Mouse (Mus musculus) forebrain, postnatal 0 days (tissue): ENCODE data around the gene Lix1l. TPM values are rescaled to one million over a fixed set of nuclear protein-coding genes. Genes with fewer than 3 reads are reported as not detected.
"Not testable (repeated sequence)": the region's sequence is repeated elsewhere in the genome, so short reads cannot be mapped to it uniquely, and the experiment has no call there.

ENCODE experiments used
- ATAC-seq: fragments of 200-750 bp; cut with Nextera tagmentation; 2 replicates; pipeline ENCODE4 v1.8.0; 2017; ENCODE audit warnings: mild to moderate bottlenecking, moderate library complexity
- DNase-seq: peaks from one replicate; pipeline ENCODE4 v3.0.0-alpha.2; 2015
- H3K27ac ChIP-seq: fragments of 300-500 bp; sonication (generic); 2 replicates; pipeline ENCODE4 v1.5.1; 2014; ENCODE audit warnings: low read depth, mild to moderate bottlenecking, antibody characterized with exemption, low read length, moderate library complexity, mixed read lengths
- H3K27me3 ChIP-seq: fragments of 300-500 bp; sonication (generic); 2 replicates; pipeline ENCODE4 v1.6.1; 2014; ENCODE audit warnings: mild to moderate bottlenecking, low read length, mixed read lengths; ENCODE audit not compliant: insufficient read depth
- H3K36me3 ChIP-seq: fragments of 300-500 bp; sonication (generic); 2 replicates; pipeline ENCODE4 v1.6.1; 2014; ENCODE audit warnings: mild to moderate bottlenecking, moderate library complexity; ENCODE audit not compliant: insufficient read depth
- H3K4me1 ChIP-seq: fragments of 300-500 bp; sonication (generic); 2 replicates; pipeline ENCODE4 v1.6.1; 2014; ENCODE audit warnings: antibody characterized with exemption; ENCODE audit not compliant: insufficient read depth
- H3K4me2 ChIP-seq: fragments of 300-500 bp; sonication (generic); 2 replicates; pipeline ENCODE4 v1.6.1; 2014; ENCODE audit warnings: low read depth, mild to moderate bottlenecking, moderate library complexity
- H3K4me3 ChIP-seq: fragments of 300-500 bp; sonication (generic); 2 replicates; pipeline ENCODE4 v1.5.1; 2014; ENCODE audit warnings: low read depth, low read length, mixed read lengths
- H3K9ac ChIP-seq: fragments of 300-500 bp; sonication (generic); 2 replicates; pipeline ENCODE4 v1.6.1; 2014; ENCODE audit warnings: mild to moderate bottlenecking
- H3K9me3 ChIP-seq: fragments of 300-500 bp; sonication (generic); 2 replicates; pipeline ENCODE4 v1.6.1; 2016; ENCODE audit warnings: low read length
- CTCF ChIP-seq: sonication (generic); IDR thresholded peaks from 2 replicates; pipeline ENCODE4 v1.5.1; 2016; ENCODE audit warnings: antibody characterized with exemption, control low read depth, low read depth
- WGBS: fragments of 180-500 bp; shearing (Covaris S2); extraction: QIAGEN DNeasy Blood & Tissue Kit; methylation state at CpG from one replicate; pipeline ENCODE4 v1.1.7; 2014; 5-methylcytosine and 5-hydroxymethylcytosine counted together
- polyA plus RNA-seq: library from polyadenylated mRNA; unstranded; fragments of >200 nt; fragmentation: Nextera tagmentation; extraction: Ambion mirVana; gene quantifications from 2 replicates; pipeline ENCODE4 v1.2.1, GENCODE M21; 2015
- total RNA-seq: library from RNA; depleted of rRNA; stranded (reverse); fragments of >200 nt; gene quantifications from 2 replicates; pipeline ENCODE4 v1.2.3, GENCODE M21; 2014

Gene Lix1l
- total and polyA plus RNA-seq, 2 experiments from 2014 or later = 3.7 to 53.5 TPM

GRCm38 (mm10) chr3:96639219-96639618, 38.3 kb downstream of the Lix1l start:
- Histone ChIP-seq H3K9me3 (no peaks in the 10 kb centered on the region), H3K9ac (no peak overlapping the region), H3K27me3 (no peaks in the 10 kb centered on the region), H3K36me3 (peaks cover 34% of the 10 kb centered on the region), H3K4me1 (peaks cover 11% of the 10 kb centered on the region), H3K4me2 (no peak overlapping the region), H3K27ac (no peak overlapping the region), H3K4me3 (no peak overlapping the region)
- TF ChIP-seq CTCF = peak; percentile 62
- WGBS = 78% methylated on average over 1 of the region's 1 CpGs
- DNase-seq (peak; percentile 53), ATAC-seq (no peak)

GRCm38 (mm10) chr3:96645018-96645649, 44.2 kb downstream of the Lix1l start, which contains the start of gene Itga10:
TSS of gene Itga10 (plus strand) at chr3:96645584.
- WGBS = 62% methylated on average over 7 of the region's 7 CpGs
- H3K36me3 ChIP-seq = peaks cover 31% of the 10 kb centered on the region
- H3K9ac ChIP-seq = no peak within 1 kb of the TSS
- H3K27ac ChIP-seq = no peak within 1 kb of the TSS
- DNase-seq (peak; percentile 18), ATAC-seq (peak; percentile 36; the same call in 1 of the 2 replicates)
- H3K9me3 ChIP-seq = no peaks in the 10 kb centered on the region
- no peaks in the 10 kb centered on the region for H3K4me1 ChIP-seq
- no peak within 1 kb of the TSS for H3K4me3 ChIP-seq
- TF ChIP-seq CTCF = peak; percentile 60
- H3K27me3 ChIP-seq = no peaks in the 10 kb centered on the region
- H3K4me2 ChIP-seq = no peak within 1 kb of the TSS

GRCm38 (mm10) chr3:96647365-96647764, 46.4 kb downstream of the Lix1l start:
- H3K27me3 ChIP-seq = no peaks in the 10 kb centered on the region
- WGBS = 91% methylated on average over 3 of the region's 3 CpGs
- no peak overlapping the region for H3K4me3 ChIP-seq
- H3K27ac ChIP-seq = no peak overlapping the region
- DNase-seq (no peak), ATAC-seq (no peak)
- no peaks in the 10 kb centered on the region for H3K4me1 ChIP-seq
- no peak for TF ChIP-seq CTCF
- H3K9me3 ChIP-seq = no peaks in the 10 kb centered on the region
- H3K9ac ChIP-seq = no peak overlapping the region
- no peak overlapping the region for H3K4me2 ChIP-seq
- peaks cover 23% of the 10 kb centered on the region for H3K36me3 ChIP-seq

- DNase-seq (no peak), ATAC-seq (no peak)
- Histone ChIP-seq H3K27ac (no peak overlapping the region), H3K9ac (no peak overlapping the region), H3K36me3 (no peaks in the 10 kb centered on the region), H3K4me3 (no peak overlapping the region), H3K4me2 (no peak overlapping the region), H3K4me1 (peaks cover 5% of the 10 kb centered on the region; the same call in 1 of the 2 replicates), H3K27me3 (no peaks in the 10 kb centered on the region), H3K9me3 (no peaks in the 10 kb centered on the region)
- no peak for TF ChIP-seq CTCF
- 85% methylated on average over 2 of the region's 2 CpGs for WGBS
These were observed 60.0 kb downstream of the Lix1l start for GRCm38 (mm10) chr3:96660901-96661300.

GRCm38 (mm10) chr3:96662731-96663316, 61.9 kb downstream of the Lix1l start:
- Histone ChIP-seq H3K4me1 (peaks cover 5% of the 10 kb centered on the region; the same call in 1 of the 2 replicates), H3K9ac (peak overlapping the region; percentile 55; the same call in 1 of the 2 replicates), H3K4me3 (peak overlapping the region; percentile 43), H3K36me3 (no peaks in the 10 kb centered on the region), H3K4me2 (peak overlapping the region; percentile 64), H3K9me3 (no peaks in the 10 kb centered on the region), H3K27me3 (no peaks in the 10 kb centered on the region), H3K27ac (peak overlapping the region; percentile 79)
- DNase-seq = peak; percentile 63
- peak; percentile 34 for ATAC-seq
- no peak for TF ChIP-seq CTCF
- WGBS = 36% methylated on average over 8 of the region's 8 CpGs

GRCm38 (mm10) chr3:96663432-96664239, 62.7 kb downstream of the Lix1l start:
- peak overlapping the region; percentile 43 for H3K4me3 ChIP-seq
- peak overlapping the region; percentile 55 for H3K9ac ChIP-seq
- peak overlapping the region; percentile 79 for H3K27ac ChIP-seq
- peaks cover 5% of the 10 kb centered on the region; the same call in 1 of the 2 replicates for H3K4me1 ChIP-seq
- peak overlapping the region; percentile 64 for H3K4me2 ChIP-seq
- ATAC-seq = peak; percentile 90
- peak; percentile 82 for TF ChIP-seq CTCF
- no peaks in the 10 kb centered on the region for H3K9me3 ChIP-seq
- H3K27me3 ChIP-seq = no peaks in the 10 kb centered on the region
- 7% methylated on average over 16 of the region's 18 CpGs for WGBS
- peak; percentile 95 for DNase-seq
- no peaks in the 10 kb centered on the region for H3K36me3 ChIP-seq

- not testable (repeated sequence) for H3K9me3 ChIP-seq, H3K4me3 ChIP-seq, H3K27me3 ChIP-seq, H3K9ac ChIP-seq, H3K27ac ChIP-seq, H3K4me2 ChIP-seq, ATAC-seq, DNase-seq, H3K4me1 ChIP-seq, H3K36me3 ChIP-seq
- WGBS = 90% methylated on average over 7 of the region's 7 CpGs
These were observed 64.9 kb downstream of the Lix1l start for GRCm38 (mm10) chr3:96665732-96666363.
